22 mouse cellular contexts compared by ENCODE assay signal in genomic region chr7:26168765-26169536, GRCm38 (mm10). TPM values are rescaled to one million over a fixed set of nuclear protein-coding genes. Genes with fewer than 3 reads are reported as not detected.
DNase-seq lines count a peak whose midpoint lies in the region; ATAC-seq and TF ChIP-seq lines count a peak whose summit lies in the region.
"Not testable (repeated sequence)": the region's sequence is repeated elsewhere in the genome, so short reads cannot be mapped to it uniquely, and the experiment has no call there.
"Had no signal": no experiment of that assay in that cellular context is flagged by ENCODE, and none has a peak within 500 bp of the region (broad histone marks: within the 10 kb centered on the region; RNA-seq: fewer than 3 reads in every experiment).

No protein-coding gene starts in this region.

- not testable (repeated sequence) for H3K4me3 ChIP-seq in liver, embryonic 13.5 days (replicated peaks); liver, embryonic 15.5 days (replicated peaks); liver, postnatal 0 days (ENCODE audit: low read depth, low read length)

- H3K9ac ChIP-seq in liver, embryonic 13.5 days; liver, embryonic 15.5 days; liver, postnatal 0 days (replicated peaks): not testable (repeated sequence)

- H3K27ac ChIP-seq in liver, embryonic 13.5 days; liver, embryonic 15.5 days (replicated peaks): not testable (repeated sequence)
- H3K27ac ChIP-seq in liver, postnatal 0 days (ENCODE audit: low read depth): peak overlapping the region; percentile 86

- TF ChIP-seq EP300 in liver, postnatal 0 days (IDR thresholded peaks at IDR 0.05; ENCODE audit: low read depth): peak; percentile 58; the same call in 1 of the 2 replicates

- H3K4me1 ChIP-seq in liver, embryonic 13.5 days (replicated peaks); liver, embryonic 15.5 days (replicated peaks); liver, postnatal 0 days (ENCODE audit: insufficient read depth): not testable (repeated sequence)

- ATAC-seq in granulocyte monocyte progenitor cell, adult 5-6 weeks (replicated peaks; ENCODE audit: poor library complexity, severe bottlenecking): peak; percentile 50; the same call in 1 of the 2 replicates
- ATAC-seq in liver, embryonic 13.5 days (ENCODE audit: low read depth): peak; percentile 58; the same call in 1 of the 2 replicates
- peak; percentile 49 for ATAC-seq in liver, embryonic 15.5 days (ENCODE audit: insufficient read depth)
- ATAC-seq in liver, postnatal 0 days: peak; percentile 91
- ATAC-seq in megakaryocyte progenitor cell, adult 5-6 weeks (replicated peaks; ENCODE audit: poor library complexity): peak; percentile 63; the same call in 1 of the 2 replicates

- H3K36me3 ChIP-seq in liver, embryonic 13.5 days; liver, embryonic 15.5 days (replicated peaks); liver, postnatal 0 days (replicated peaks; ENCODE audit: insufficient read depth, low read length): not testable (repeated sequence)

- H3K9me3 ChIP-seq in liver, embryonic 13.5 days (replicated peaks); liver, embryonic 15.5 days (replicated peaks); liver, postnatal 0 days (ENCODE audit: low read length): not testable (repeated sequence)

- DNase-seq in fat pad, adult 2 months (ENCODE audit: extremely low read depth, low read depth, low spot score): peak; percentile 63
- DNase-seq in liver, embryonic 13.5 days; liver, postnatal 0 days: not testable (repeated sequence)

- TF ChIP-seq CTCF in liver, postnatal 0 days (IDR thresholded peaks at IDR 0.05; ENCODE audit: low read depth): not testable (repeated sequence)

- H3K27me3 ChIP-seq in liver, embryonic 13.5 days; liver, embryonic 15.5 days; liver, postnatal 0 days (ENCODE audit: insufficient read depth, low read length): not testable (repeated sequence)

- WGBS in liver, embryonic 13.5 days (ENCODE audit: insufficient replicate concordance): 44% methylated on average over 2 of the region's 3 CpGs
- WGBS in liver, embryonic 15.5 days (ENCODE audit: insufficient replicate concordance): 49% methylated on average over 3 of the region's 3 CpGs
- 44% methylated on average over 2 of the region's 3 CpGs for WGBS in liver, postnatal 0 days (ENCODE audit: insufficient replicate concordance)

- H3K4me2 ChIP-seq in liver, embryonic 13.5 days; liver, embryonic 15.5 days; liver, postnatal 0 days (ENCODE audit: low read depth, low read length): not testable (repeated sequence)

RNA-seq across cellular contexts. Expression of gene Cyp2b9, which starts 4.3 kb away (rescaled TPM):
- total RNA-seq in granulocyte monocyte progenitor cell, adult 5-6 weeks (2014; fragmentation: Nextera tagmentation): not detected in 2 replicates
- not detected in 2 replicates for total RNA-seq in granulocyte monocyte progenitor cell, adult 5-6 weeks (2017)
- polyA plus RNA-seq in liver, embryonic 13.5 days (2015; fragmentation: Nextera tagmentation; extraction: Ambion mirVana): not detected in 2 replicates
- 0.60 and 0.78 TPM in 2 replicates for polyA plus RNA-seq in liver, embryonic 15.5 days (2015; fragmentation: Nextera tagmentation; extraction: Ambion mirVana)
- polyA plus RNA-seq in liver, postnatal 0 days (2015; fragmentation: Nextera tagmentation; extraction: Ambion mirVana): 37.4 and 39.1 TPM in 2 replicates
- not detected in 2 replicates for total RNA-seq in megakaryocyte progenitor cell, adult 5-6 weeks (2015)
- not detected in 2 replicates for total RNA-seq in megakaryocyte progenitor cell, adult 5-6 weeks (2017)
- total RNA-seq: adrenal gland, adult 18-20 months; adrenal gland, postnatal 36 days; CH12.LX; G1E had no signal
- polyA plus RNA-seq: activated CD4-positive, CD25-positive, alpha-beta regulatory T cell, adult 4 months; CD4-positive, CD25-positive, alpha-beta regulatory T cell, adult 4 months; cerebellum, adult 2 months; cortical plate, adult 2 months; embryonic facial prominence, embryonic 10.5 days; embryonic facial prominence, embryonic 12.5 days; embryonic facial prominence, embryonic 14.5 days; forebrain, embryonic 10.5 days; forebrain, embryonic 12.5 days; forebrain, embryonic 14.5 days; forebrain, embryonic 16.5 days; G1E; Patski had no signal

Comparison
In these comparisons a context has a peak if more than half of its experiments do, and no peak if none do; other contexts are left out.
1. RNA of gene Cyp2b9, which starts 4.3 kb away (polyA plus RNA-seq): 37.4 to 39.1 TPM in liver, postnatal 0 days; 0.60 to 0.78 TPM in liver, embryonic 15.5 days and not detected in liver, embryonic 13.5 days; every median in the first group is over 10 times any median in the second.
2. Peak in every context shown above with its lines, with median percentiles within 50 percentile points of each other: ATAC-seq.